15 mouse cellular contexts compared by ENCODE assay signal in genomic region chr11:67140175-67140574, GRCm38 (mm10). TPM values are rescaled to one million over a fixed set of nuclear protein-coding genes. Genes with fewer than 3 reads are reported as not detected.
"Had no signal": no experiment of that assay in that cellular context is flagged by ENCODE, and none has a peak within 500 bp of the region (broad histone marks: within the 10 kb centered on the region; RNA-seq: fewer than 3 reads in every experiment).

No protein-coding gene starts in this region.

- ATAC-seq: hindbrain, embryonic 16.5 days; inflammation-experienced regulatory T-cells, adult 6 months; intestine, embryonic 15.5 days; intestine, postnatal 0 days had no signal

- DNase-seq: heart, postnatal 10 days; heart, postnatal 4 days; kidney, adult 18-20 months; kidney, adult 8-10 months; kidney, postnatal 10 days; kidney, postnatal 25 days; kidney, postnatal 4 days; liver; liver, embryonic 13.5 days had no signal

RNA-seq across cellular contexts. Expression of gene Myh2, which starts 30.7 kb away (rescaled TPM):
- total RNA-seq: granulocyte monocyte progenitor cell, adult 5-6 weeks; heart, postnatal 10 days; heart, postnatal 25 days had no signal

RNA-seq across cellular contexts. Expression of gene Myh1, which starts 59.7 kb away (rescaled TPM):
- total RNA-seq: granulocyte monocyte progenitor cell, adult 5-6 weeks; heart, postnatal 25 days had no signal
